Mouse (Mus musculus) stomach, postnatal 0 days (tissue): ENCODE measurements at regions not wholly inside any gene's neighbourhood (a gene's known extent, or its start where the extent isn't known, plus 50 kb on each side); places are given as distances from the start of the nearest gene placed in this dataset.
A peak's percentile ranks its signal among the peaks of the same experiment; 100 is the strongest.

ENCODE experiments used
- ATAC-seq: fragments of 200-750 bp; cut with Nextera tagmentation; 2 replicates; pipeline ENCODE4 v1.8.0; 2017; ENCODE audit not compliant: low FRiP score, low TSS enrichment
- DNase-seq: peaks from one replicate; pipeline ENCODE4 v3.0.0-alpha.2; 2016; ENCODE audit warnings: low spot score
- H3K27ac ChIP-seq: fragments of 300-500 bp; sonication (generic); replicated peaks from 2 replicates; pipeline ENCODE4 v1.5.1; 2014; ENCODE audit warnings: mild to moderate bottlenecking, control low read depth
- H3K27me3 ChIP-seq: fragments of 300-500 bp; sonication (generic); 2 replicates; pipeline ENCODE4 v1.6.1; 2014; ENCODE audit warnings: low read length; ENCODE audit not compliant: control insufficient read depth, insufficient read depth
- H3K36me3 ChIP-seq: fragments of 300-500 bp; sonication (generic); 2 replicates; pipeline ENCODE4 v1.6.1; 2014; ENCODE audit warnings: low read length, mixed read lengths; ENCODE audit not compliant: control insufficient read depth, insufficient read depth
- H3K4me1 ChIP-seq: fragments of 300-500 bp; sonication (generic); replicated peaks from 2 replicates; pipeline ENCODE4 v1.6.1; 2014; ENCODE audit warnings: antibody characterized with exemption; ENCODE audit not compliant: control insufficient read depth, insufficient read depth
- H3K4me2 ChIP-seq: fragments of 300-500 bp; sonication (generic); replicated peaks from 2 replicates; pipeline ENCODE4 v1.6.1; 2014; ENCODE audit warnings: low read depth, mild to moderate bottlenecking, control low read depth, moderate library complexity
- H3K4me3 ChIP-seq: fragments of 300-500 bp; sonication (generic); 2 replicates; pipeline ENCODE4 v1.5.1; 2014; ENCODE audit warnings: low read depth, low read length, control low read depth
- H3K9ac ChIP-seq: fragments of 300-500 bp; sonication (generic); 2 replicates; pipeline ENCODE4 v1.6.1; 2014; ENCODE audit warnings: mild to moderate bottlenecking, low read length, control low read depth, mixed read lengths
- H3K9me3 ChIP-seq: fragments of 300-500 bp; sonication (generic); 2 replicates; pipeline ENCODE4 v1.6.1; 2016; ENCODE audit warnings: low read length; ENCODE audit not compliant: control insufficient read depth
- CTCF ChIP-seq: IDR thresholded peaks from 2 replicates; pipeline ENCODE4 v1.5.1; 2016; ENCODE audit warnings: antibody characterized with exemption, low read depth, mild to moderate bottlenecking, moderate library complexity
- EP300 ChIP-seq: optimal IDR thresholded peaks from 2 replicates; pipeline ENCODE3; 2016; ENCODE audit warnings: antibody characterized with exemption
- WGBS: fragments of 180-500 bp; shearing (Covaris S2); extraction: QIAGEN DNeasy Blood & Tissue Kit; methylation state at CpG from one replicate; pipeline ENCODE4 v1.1.7; 2014; 5-methylcytosine and 5-hydroxymethylcytosine counted together

- Histone ChIP-seq H3K27ac (no peak overlapping the region), H3K36me3 (no peaks in the 10 kb centered on the region), H3K4me2 (no peak overlapping the region), H3K9me3 (no peaks in the 10 kb centered on the region), H3K27me3 (no peaks in the 10 kb centered on the region), H3K4me1 (0 out of 2 replicates have a peak, but pooled peaks cover 2% of the 10 kb centered on the region), H3K9ac (no peak overlapping the region), H3K4me3 (no peak overlapping the region)
- DNase-seq, result no peak
- 39% methylated on average over 10 of the region's 10 CpGs for WGBS
- TF ChIP-seq CTCF (no peak), EP300 (no peak)
- no peak for ATAC-seq
Measured at GRCm38 (mm10) chr12:71640058-71640501, 190.8 kb upstream of the Daam1 start.

DNA sequence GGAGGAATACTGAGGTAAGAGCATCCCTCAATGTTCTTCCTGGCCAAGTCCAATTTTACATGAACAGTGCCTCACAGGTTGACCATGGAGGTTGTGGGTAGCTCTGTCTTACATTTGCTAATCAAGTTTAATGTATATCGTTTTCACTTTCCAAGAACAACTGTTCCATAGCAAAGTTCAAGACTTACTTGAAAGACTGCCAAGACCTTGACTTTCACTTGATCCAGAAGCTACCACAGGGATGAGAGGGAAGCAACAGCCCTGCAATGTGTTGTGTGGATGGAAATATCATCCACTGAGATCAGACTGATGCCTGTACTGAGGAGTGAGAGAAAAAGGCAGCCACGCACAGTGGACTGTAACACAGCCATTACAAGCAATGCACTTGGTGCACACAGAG lies 189.4 kb upstream of the Daam1 start:
- no peak overlapping the region for H3K4me2 ChIP-seq
- H3K4me1 ChIP-seq, result 0 out of 2 replicates have a peak, but pooled peaks cover 2% of the 10 kb centered on the region
- H3K9ac ChIP-seq, result no peak overlapping the region
- no peaks in the 10 kb centered on the region for H3K36me3 ChIP-seq
- 64% methylated on average over 2 of the region's 2 CpGs for WGBS
- H3K27ac ChIP-seq, result no peak overlapping the region
- ATAC-seq, result no peak
- no peaks in the 10 kb centered on the region for H3K27me3 ChIP-seq
- H3K9me3 ChIP-seq, result no peaks in the 10 kb centered on the region
- no peak overlapping the region for H3K4me3 ChIP-seq
- no peak for TF ChIP-seq CTCF
- TF ChIP-seq EP300, result no peak
- DNase-seq, result no peak

- Histone ChIP-seq H3K36me3 (no peaks in the 10 kb centered on the region), H3K27ac (0 out of 2 replicates have a peak overlapping the region, but pooled peaks have one; percentile 35), H3K4me1 (0 out of 2 replicates have a peak, but pooled peaks cover 2% of the 10 kb centered on the region), H3K4me2 (no peak overlapping the region), H3K9ac (no peak overlapping the region), H3K4me3 (no peak overlapping the region), H3K27me3 (no peaks in the 10 kb centered on the region), H3K9me3 (no peaks in the 10 kb centered on the region)
- TF ChIP-seq CTCF (no peak), EP300 (no peak)
- ATAC-seq (no peak), DNase-seq (no peak)
- WGBS, result 55% methylated on average over 8 of the region's 8 CpGs
Measured at GRCm38 (mm10) chr12:71642797-71643337, 188.0 kb upstream of the Daam1 start.

GRCm38 (mm10) chr12:71651251-71651650 lies 179.6 kb upstream of the Daam1 start:
- TF ChIP-seq EP300 (no peak), CTCF (no peak)
- Histone ChIP-seq H3K4me2 (no peak overlapping the region), H3K36me3 (no peaks in the 10 kb centered on the region), H3K9ac (no peak overlapping the region), H3K27ac (no peak overlapping the region), H3K4me1 (no peaks in the 10 kb centered on the region), H3K27me3 (no peaks in the 10 kb centered on the region), H3K9me3 (no peaks in the 10 kb centered on the region), H3K4me3 (no peak overlapping the region)
- DNase-seq (no peak), ATAC-seq (no peak)
- WGBS, result 50% methylated on average over 2 of the region's 2 CpGs

- Histone ChIP-seq H3K9ac (no peak overlapping the region), H3K9me3 (no peaks in the 10 kb centered on the region), H3K4me1 (no peaks in the 10 kb centered on the region), H3K27ac (no peak overlapping the region), H3K36me3 (no peaks in the 10 kb centered on the region), H3K27me3 (no peaks in the 10 kb centered on the region), H3K4me2 (no peak overlapping the region), H3K4me3 (no peak overlapping the region)
- WGBS, result 57% methylated on average over 10 of the region's 10 CpGs
- DNase-seq (no peak), ATAC-seq (no peak)
- TF ChIP-seq EP300 (no peak), CTCF (no peak)
Measured at GRCm38 (mm10) chr12:71693346-71694038, 137.4 kb upstream of the Daam1 start.

DNA sequence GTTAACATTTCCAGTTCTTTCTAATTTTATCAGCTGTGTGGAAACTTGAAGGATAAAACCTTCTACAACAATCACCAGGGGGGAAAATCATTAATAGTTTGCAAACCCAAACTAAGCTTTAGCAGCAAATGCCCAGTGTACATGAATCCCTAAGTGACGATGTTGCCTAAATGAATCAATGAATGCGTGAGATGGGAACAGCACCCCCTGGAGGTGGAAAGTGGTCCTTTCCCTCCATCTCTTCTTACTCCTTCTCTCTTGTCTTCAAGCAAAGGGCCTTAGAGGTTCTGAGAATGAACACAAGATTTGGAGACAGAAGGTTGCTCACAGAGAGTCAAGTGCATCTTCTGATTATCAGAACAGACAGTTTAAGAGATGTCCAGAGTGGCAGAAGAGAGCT lies 129.1 kb upstream of the Daam1 start:
- Histone ChIP-seq H3K4me1 (no peaks in the 10 kb centered on the region), H3K27ac (no peak overlapping the region), H3K4me3 (no peak overlapping the region), H3K4me2 (no peak overlapping the region), H3K9ac (no peak overlapping the region), H3K36me3 (no peaks in the 10 kb centered on the region), H3K27me3 (no peaks in the 10 kb centered on the region), H3K9me3 (no peaks in the 10 kb centered on the region)
- DNase-seq (no peak), ATAC-seq (no peak)
- WGBS, result 86% methylated on average over 2 of the region's 2 CpGs
- TF ChIP-seq CTCF (peak; percentile 62), EP300 (no peak)
